Mouse (Mus musculus): ENCODE data around the gene Arel1.

Arel1 gene

GRCm38 (mm10) chr12:84907024-84907626 lies 63.6 kb downstream of the Arel1 start:
- no peak for DNase-seq

GRCm38 (mm10) chr12:84904399-84904798 lies 66.3 kb downstream of the Arel1 start:
- no peak for DNase-seq

- no peak for DNase-seq
Observed at GRCm38 (mm10) chr12:84900317-84900716, 70.4 kb downstream of the Arel1 start.

GRCm38 (mm10) chr12:84897322-84897721 lies 73.4 kb downstream of the Arel1 start:
- no peak for DNase-seq

- DNase-seq, result no peak
Observed at GRCm38 (mm10) chr12:84896235-84896634, 74.5 kb downstream of the Arel1 start.

- DNase-seq, result no peak
Observed at GRCm38 (mm10) chr12:84893648-84894628, 76.8 kb downstream of the Arel1 start.

- no peak for DNase-seq
Observed at GRCm38 (mm10) chr12:84890289-84890688, 80.4 kb downstream of the Arel1 start.

- no peak for DNase-seq
Observed at GRCm38 (mm10) chr12:84885107-84885876, 85.4 kb downstream of the Arel1 start.

- no peak for DNase-seq
Observed at GRCm38 (mm10) chr12:84884423-84885076, 86.2 kb downstream of the Arel1 start.

- no peak for DNase-seq
Observed at GRCm38 (mm10) chr12:84882796-84883195, 87.9 kb downstream of the Arel1 start.

GRCm38 (mm10) chr12:84880091-84880490 lies 90.6 kb downstream of the Arel1 start:
- no peak for DNase-seq

- DNase-seq, result peak; percentile 71 to 76
Observed at GRCm38 (mm10) chr12:84876481-84877121, 94.1 kb downstream of the Arel1 start, which contains the start of gene Ltbp2. TSS of gene Ltbp2 (minus strand) at chr12:84876532.

GRCm38 (mm10) chr12:84875761-84876480 lies 94.8 kb downstream of the Arel1 start:
- DNase-seq, result no peak

GRCm38 (mm10) chr12:84873434-84873833 lies 97.3 kb downstream of the Arel1 start:
- DNase-seq, result no peak

- no peak for DNase-seq
Observed at GRCm38 (mm10) chr12:84872310-84872709, 98.4 kb downstream of the Arel1 start.
